Mouse (Mus musculus) lung, embryonic 14.5 days (tissue): ENCODE measurements around the gene Pink1. TPM values are rescaled to one million over a fixed set of nuclear protein-coding genes. Genes with fewer than 3 reads are reported as not detected.

ENCODE experiments used
- ATAC-seq: fragments of 200-750 bp; cut with Nextera tagmentation; 2 replicates; pipeline ENCODE4 v1.8.0; 2017; ENCODE audit warnings: mild to moderate bottlenecking, moderate TSS enrichment, moderate library complexity; ENCODE audit not compliant: insufficient read depth
- DNase-seq: peaks from one replicate; pipeline ENCODE4 v3.0.0-alpha.2; 2015
- H3K27ac ChIP-seq: fragments of 300-500 bp; sonication (generic); 2 replicates; pipeline ENCODE4 v1.5.1; 2014; ENCODE audit warnings: low read depth, mild to moderate bottlenecking, moderate library complexity
- H3K27me3 ChIP-seq: fragments of 300-500 bp; sonication (generic); 2 replicates; pipeline ENCODE4 v1.6.1; 2014; ENCODE audit warnings: low read length, control low read depth; ENCODE audit not compliant: insufficient read depth
- H3K36me3 ChIP-seq: fragments of 300-500 bp; sonication (generic); 2 replicates; pipeline ENCODE4 v1.6.1; 2014; ENCODE audit warnings: control low read depth; ENCODE audit not compliant: insufficient read depth
- H3K4me1 ChIP-seq: fragments of 300-500 bp; sonication (generic); 2 replicates; pipeline ENCODE4 v1.6.1; 2014; ENCODE audit warnings: antibody characterized with exemption, control low read depth; ENCODE audit not compliant: insufficient read depth
- H3K4me2 ChIP-seq: fragments of 300-500 bp; sonication (generic); 2 replicates; pipeline ENCODE4 v1.6.1; 2014; ENCODE audit warnings: mild to moderate bottlenecking
- H3K4me3 ChIP-seq: fragments of 300-500 bp; sonication (generic); 2 replicates; pipeline ENCODE4 v1.5.1; 2014; ENCODE audit warnings: low read depth, low read length
- H3K9ac ChIP-seq: fragments of 300-500 bp; sonication (generic); 2 replicates; pipeline ENCODE4 v1.6.1; 2014
- H3K9me3 ChIP-seq: fragments of 300-500 bp; sonication (generic); 2 replicates; pipeline ENCODE4 v1.6.1; 2016; ENCODE audit warnings: low read depth, low read length, control low read depth
- CTCF ChIP-seq: IDR thresholded peaks from 2 replicates; pipeline ENCODE4 v1.5.1; 2016; ENCODE audit warnings: antibody characterized with exemption, low read depth
- whole genome bisulfite sequencing: fragments of 180-500 bp; shearing (Covaris S2); extraction: QIAGEN DNeasy Blood & Tissue Kit; methylation state at CpG from one replicate; pipeline ENCODE4 v1.1.7; 2014; 5-methylcytosine and 5-hydroxymethylcytosine counted together
- polyA plus RNA-seq: library from polyadenylated mRNA; unstranded; fragments of >200 nt; fragmentation: Nextera tagmentation; extraction: Ambion mirVana; gene quantifications from 2 replicates; pipeline ENCODE4 v1.2.1, GENCODE M21; 2014

Pink1 gene
- polyA plus RNA-seq, 1 experiment from 2014 or later: 22.2 TPM

- ATAC-seq (no peak), DNase-seq (no peak)
- Histone ChIP-seq H3K4me3 (no peak overlapping the region), H3K9ac (no peak overlapping the region), H3K4me2 (no peak overlapping the region), H3K27ac (no peak overlapping the region), H3K4me1 (peaks cover 7% of the 10 kb centered on the region; the same call in 1 of the 2 replicates), H3K9me3 (no peaks in the 10 kb centered on the region), H3K36me3 (peaks cover 49% of the 10 kb centered on the region), H3K27me3 (no peaks in the 10 kb centered on the region)
- no peak for TF ChIP-seq CTCF
- 88% methylated on average over 3 of the region's 3 CpGs for WGBS
Observed at GRCm38 (mm10) chr4:138307025-138307424, 19.1 kb downstream of the Pink1 start.

- DNase-seq: peak; percentile 100
- TF ChIP-seq CTCF: no peak
Observed at GRCm38 (mm10) chr4:138304340-138305104, 21.6 kb downstream of the Pink1 start, which contains the start of gene Ddost. Gene Ddost, plus strand, starts transcription at chr4:138304730.

GRCm38 (mm10) chr4:138303742-138304141 is 22.4 kb downstream of the Pink1 start:
- Histone ChIP-seq H3K27me3 (no peaks in the 10 kb centered on the region), H3K9ac (peak overlapping the region; percentile 80), H3K4me2 (peak overlapping the region; percentile 81), H3K4me3 (peak overlapping the region; percentile 97), H3K36me3 (peaks cover 17% of the 10 kb centered on the region), H3K27ac (peak overlapping the region; percentile 85; the same call in 1 of the 2 replicates), H3K9me3 (no peaks in the 10 kb centered on the region), H3K4me1 (peaks cover 7% of the 10 kb centered on the region; the same call in 1 of the 2 replicates)
- ATAC-seq (no peak), DNase-seq (no peak)
- no peak for TF ChIP-seq CTCF
- WGBS: 9% methylated on average over 18 of the region's 18 CpGs

More at GRCm38 (mm10) chr4:138304340-138305104, 21.6 kb downstream of the Pink1 start, which contains the start of gene Ddost:
- Histone ChIP-seq H3K9me3 (no peaks in the 10 kb centered on the region), H3K9ac (peak within 1 kb of the TSS; percentile 91), H3K36me3 (peaks cover 25% of the 10 kb centered on the region), H3K4me1 (peaks cover 7% of the 10 kb centered on the region; the same call in 1 of the 2 replicates), H3K27me3 (no peaks in the 10 kb centered on the region), H3K4me3 (peak within 1 kb of the TSS; percentile 97), H3K27ac (peak within 1 kb of the TSS; percentile 85), H3K4me2 (peak within 1 kb of the TSS; percentile 81)
- ATAC-seq: peak; percentile 99
- WGBS: under 1% methylated on average over 64 of the region's 64 CpGs

GRCm38 (mm10) chr4:138303011-138303410 is 23.1 kb downstream of the Pink1 start:
- no peak overlapping the region for H3K27ac ChIP-seq
- WGBS: 78% methylated on average over 3 of the region's 3 CpGs
- H3K4me2 ChIP-seq: peak overlapping the region; percentile 81
- H3K36me3 ChIP-seq: peaks cover 10% of the 10 kb centered on the region
- no peak for TF ChIP-seq CTCF
- ATAC-seq (no peak), DNase-seq (no peak)
- no peaks in the 10 kb centered on the region for H3K27me3 ChIP-seq
- no peaks in the 10 kb centered on the region for H3K9me3 ChIP-seq
- H3K4me3 ChIP-seq: no peak overlapping the region
- peaks cover 7% of the 10 kb centered on the region; the same call in 1 of the 2 replicates for H3K4me1 ChIP-seq
- H3K9ac ChIP-seq: no peak overlapping the region

GRCm38 (mm10) chr4:138301271-138301780 is 24.8 kb downstream of the Pink1 start:
- no peak overlapping the region for H3K9ac ChIP-seq
- H3K4me1 ChIP-seq: peaks cover 7% of the 10 kb centered on the region; the same call in 1 of the 2 replicates
- no peaks in the 10 kb centered on the region for H3K9me3 ChIP-seq
- no peak for ATAC-seq
- no peak overlapping the region for H3K27ac ChIP-seq
- H3K4me3 ChIP-seq: no peak overlapping the region
- TF ChIP-seq CTCF: no peak
- WGBS: 80% methylated on average over 10 of the region's 10 CpGs
- H3K27me3 ChIP-seq: no peaks in the 10 kb centered on the region
- no peak for DNase-seq
- no peak overlapping the region for H3K4me2 ChIP-seq
- no peaks in the 10 kb centered on the region for H3K36me3 ChIP-seq

- Histone ChIP-seq H3K4me3 (no peak overlapping the region), H3K4me1 (no peaks in the 10 kb centered on the region), H3K4me2 (no peak overlapping the region), H3K27ac (no peak overlapping the region), H3K36me3 (no peaks in the 10 kb centered on the region), H3K9me3 (no peaks in the 10 kb centered on the region), H3K9ac (no peak overlapping the region), H3K27me3 (no peaks in the 10 kb centered on the region)
- WGBS: 64% methylated on average over 11 of the region's 14 CpGs
- DNase-seq: no peak
- ATAC-seq: no peak
- TF ChIP-seq CTCF: no peak
Observed at GRCm38 (mm10) chr4:138293949-138294550, 32.1 kb downstream of the Pink1 start.

- Histone ChIP-seq H3K9me3 (no peaks in the 10 kb centered on the region), H3K27me3 (no peaks in the 10 kb centered on the region), H3K4me3 (no peak overlapping the region), H3K27ac (no peak overlapping the region), H3K4me1 (no peaks in the 10 kb centered on the region), H3K36me3 (no peaks in the 10 kb centered on the region), H3K4me2 (no peak overlapping the region), H3K9ac (no peak overlapping the region)
- TF ChIP-seq CTCF: no peak
- 61% methylated on average over 18 of the region's 18 CpGs for WGBS
- no peak for DNase-seq
- ATAC-seq: no peak
Observed at GRCm38 (mm10) chr4:138293261-138293948, 32.7 kb downstream of the Pink1 start.
